Mouse (Mus musculus) testis, postnatal 10 days (tissue): ENCODE measurements around the gene Gdf15.
A peak's percentile ranks its signal among the peaks of the same experiment; 100 is the strongest.

ENCODE experiments used
- DNase-seq: peaks from one replicate; pipeline ENCODE4 v3.0.0; 2021; ENCODE audit warnings: low spot score

The Gdf15 gene

DNA sequence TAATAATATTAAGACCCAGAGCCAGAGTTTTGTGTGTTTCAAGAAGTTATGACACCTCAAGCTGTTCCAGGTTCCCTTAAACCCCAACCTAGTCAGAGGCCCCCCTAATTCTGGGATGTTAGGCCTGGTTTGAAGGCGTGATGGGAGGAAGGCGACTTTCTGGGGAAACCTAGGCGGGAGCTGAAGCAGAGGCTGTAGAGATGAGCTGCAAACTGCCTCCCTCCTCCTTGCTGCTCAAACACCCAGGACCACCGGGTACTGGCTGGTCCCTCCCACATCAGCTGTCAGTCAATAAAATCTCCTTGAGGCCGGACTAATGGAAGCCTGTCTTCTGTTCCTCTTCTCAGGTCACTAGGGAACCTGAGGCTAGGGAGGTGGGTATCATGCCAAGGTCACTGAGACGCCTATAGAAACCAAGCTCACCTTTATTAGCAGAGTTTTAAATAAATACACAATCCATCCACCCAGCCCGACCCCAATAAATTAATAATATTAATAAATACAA lies 3.2 kb downstream of the Gdf15 start:
- no peak for DNase-seq

DNA sequence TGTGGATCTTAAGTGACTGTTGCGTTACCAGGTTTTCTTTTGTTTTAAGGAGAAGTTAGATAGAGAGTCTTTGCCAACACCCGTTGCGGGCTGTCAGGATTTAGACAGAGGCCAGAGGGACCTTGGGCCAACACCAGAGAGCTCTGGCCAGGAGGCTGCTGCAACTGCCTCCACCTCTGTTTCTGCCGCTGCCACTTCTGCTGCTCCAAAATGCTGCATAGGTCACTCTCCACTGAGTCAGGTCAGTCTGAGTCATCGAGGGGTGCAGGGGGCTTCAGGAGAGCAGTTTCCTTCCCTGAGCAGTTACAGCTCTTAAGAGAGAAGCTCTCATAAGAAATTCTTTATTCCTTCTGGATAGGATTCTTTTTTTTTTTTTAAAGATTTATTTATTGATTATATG lies 5.2 kb downstream of the Gdf15 start:
- no peak for DNase-seq

DNA sequence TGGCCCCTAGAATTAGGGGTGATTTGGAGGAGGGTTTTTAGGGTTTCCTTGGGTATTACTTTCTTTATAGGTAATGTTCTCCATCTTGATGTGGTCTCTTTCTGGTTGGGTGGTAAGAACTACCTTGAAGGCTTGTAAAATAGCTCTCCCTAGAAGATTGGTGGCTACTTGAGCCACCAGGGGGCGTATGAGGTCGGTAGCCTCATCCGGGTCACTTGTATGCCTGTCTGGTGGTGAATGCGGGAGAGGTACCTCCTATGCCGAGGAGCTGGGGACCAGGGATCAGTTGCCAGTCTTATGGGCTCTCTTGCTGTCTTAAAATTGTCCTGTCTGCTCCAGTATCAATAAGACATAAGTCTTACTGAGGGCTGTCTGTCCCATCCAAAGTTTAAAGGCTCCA lies 7.2 kb downstream of the Gdf15 start:
- peak; percentile 75 for DNase-seq

DNA sequence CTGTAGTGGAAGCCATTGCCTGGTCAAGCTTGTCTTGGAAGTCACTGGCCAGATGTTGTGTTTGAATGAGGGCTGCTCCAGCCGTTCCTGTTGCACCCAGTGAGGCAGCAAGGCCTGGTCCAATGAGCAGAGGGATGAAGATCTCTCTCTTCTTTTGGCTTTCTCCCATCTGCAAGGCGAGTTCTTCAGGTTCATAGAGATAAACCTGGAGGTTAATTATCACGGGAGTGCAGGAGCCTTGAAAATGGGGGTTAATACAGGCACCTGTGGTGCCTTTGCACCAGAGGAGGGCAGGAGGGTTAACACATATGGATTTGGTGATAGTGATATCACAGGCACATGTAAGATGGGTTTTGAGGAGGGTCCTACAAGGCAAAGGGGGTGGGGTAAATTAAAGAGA lies 10.0 kb downstream of the Gdf15 start:
- no peak for DNase-seq

DNA sequence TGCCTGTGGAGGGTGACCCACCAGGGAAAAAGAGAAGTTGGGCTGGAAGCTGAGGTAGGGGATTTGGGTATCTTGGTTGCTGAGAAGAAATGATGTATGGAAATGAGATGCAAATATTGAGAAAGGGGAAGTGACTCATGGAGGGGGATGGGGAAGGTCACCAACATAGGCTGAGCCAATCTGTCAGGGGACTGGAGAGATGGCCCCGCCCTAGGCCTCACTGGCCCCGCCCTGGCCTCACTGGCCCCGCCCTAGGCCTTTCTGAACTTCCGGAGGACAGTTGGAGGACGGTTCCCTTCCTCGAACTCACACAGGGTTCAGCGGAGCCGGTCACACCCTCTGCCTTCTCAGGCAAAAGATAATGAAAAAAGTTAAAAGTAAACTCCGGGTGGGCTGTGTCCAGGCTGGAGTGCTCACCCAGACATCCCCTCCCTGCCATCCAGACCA lies 13.3 kb downstream of the Gdf15 start:
- no peak for DNase-seq

DNA sequence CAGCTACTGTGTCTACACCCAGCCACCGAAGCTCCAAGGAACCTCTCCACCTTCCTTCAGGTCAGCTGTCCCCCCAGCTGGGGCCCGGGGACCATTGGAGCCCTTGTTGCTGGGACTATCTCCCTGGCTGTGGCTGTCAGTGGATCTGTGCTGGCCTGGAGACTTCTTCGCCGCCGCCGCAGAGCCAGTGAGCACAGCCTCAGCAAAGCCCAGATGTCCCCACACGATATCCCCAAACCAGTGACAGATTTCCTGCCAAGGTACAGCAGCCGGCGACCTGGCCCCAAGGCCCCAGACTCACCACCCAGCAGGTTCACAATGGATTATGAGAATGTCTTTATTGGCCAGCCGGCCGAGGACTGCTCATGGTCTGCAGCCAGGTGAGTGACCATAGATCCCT lies 14.3 kb downstream of the Gdf15 start:
- no peak for DNase-seq

DNA sequence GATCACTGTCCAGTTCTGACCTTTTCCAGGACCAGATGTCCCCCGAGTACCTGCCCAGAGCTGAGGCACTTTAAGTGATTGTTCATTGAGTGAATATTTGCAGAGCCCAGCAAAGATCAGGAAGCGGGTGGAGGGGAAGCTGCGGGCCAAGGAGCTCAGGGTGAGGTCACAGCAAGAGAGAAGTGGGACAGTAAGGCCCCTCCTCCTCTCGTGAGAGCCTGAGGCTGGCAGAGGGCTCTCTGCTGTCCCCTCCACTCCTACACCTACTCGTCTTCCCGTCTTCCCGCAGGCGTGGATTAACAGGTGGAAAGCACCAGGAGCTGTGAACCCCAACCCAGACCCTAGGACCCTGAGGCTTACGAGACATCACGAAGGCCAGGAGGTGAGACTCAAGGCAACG lies 15.6 kb downstream of the Gdf15 start:
- DNase-seq, result no peak

DNA sequence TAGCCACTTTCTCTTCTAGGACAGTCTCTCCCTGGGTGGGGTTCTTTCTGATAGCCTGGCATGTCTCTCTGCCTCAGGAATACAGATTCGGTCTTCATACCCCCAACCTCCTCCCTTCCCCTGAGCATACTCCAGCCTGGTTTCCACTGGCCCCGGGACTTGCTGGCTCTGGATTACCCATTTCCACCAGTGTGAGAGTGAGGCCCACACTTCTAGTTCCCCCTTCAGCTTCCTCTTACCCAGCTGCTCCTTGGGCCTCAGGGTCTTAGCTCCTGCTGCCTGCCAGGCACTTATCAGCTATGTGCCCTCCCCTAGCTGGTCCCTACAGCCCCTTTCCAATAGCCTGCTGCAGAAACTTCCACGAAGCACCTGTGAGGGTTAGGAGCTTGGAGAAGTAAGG lies 16.4 kb downstream of the Gdf15 start, which contains the start of gene Lrrc25:
Lrrc25 (plus strand) TSS at position 262 of the 400 bp plus-strand sequence.
- no peak for DNase-seq

DNA sequence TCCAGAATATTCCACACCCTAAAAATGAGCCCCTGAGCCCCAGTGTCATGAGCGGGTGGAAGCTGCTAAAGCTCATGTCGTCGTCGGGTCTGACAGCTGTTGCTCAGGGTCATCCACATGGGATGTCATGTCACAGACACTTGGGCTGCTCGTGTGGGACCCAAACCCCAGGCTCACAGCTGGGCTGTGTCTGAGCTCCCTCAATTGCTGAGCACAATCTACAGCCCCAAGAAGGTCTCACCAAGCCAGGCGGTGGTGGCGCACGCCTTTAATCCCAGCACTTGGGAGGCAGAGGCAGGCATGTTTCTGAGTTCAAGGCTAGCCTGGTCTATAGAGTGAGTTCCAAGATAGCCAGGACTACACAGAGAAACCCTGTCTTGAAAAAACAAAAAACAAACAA lies 17.0 kb downstream of the Gdf15 start:
- no peak for DNase-seq

DNA sequence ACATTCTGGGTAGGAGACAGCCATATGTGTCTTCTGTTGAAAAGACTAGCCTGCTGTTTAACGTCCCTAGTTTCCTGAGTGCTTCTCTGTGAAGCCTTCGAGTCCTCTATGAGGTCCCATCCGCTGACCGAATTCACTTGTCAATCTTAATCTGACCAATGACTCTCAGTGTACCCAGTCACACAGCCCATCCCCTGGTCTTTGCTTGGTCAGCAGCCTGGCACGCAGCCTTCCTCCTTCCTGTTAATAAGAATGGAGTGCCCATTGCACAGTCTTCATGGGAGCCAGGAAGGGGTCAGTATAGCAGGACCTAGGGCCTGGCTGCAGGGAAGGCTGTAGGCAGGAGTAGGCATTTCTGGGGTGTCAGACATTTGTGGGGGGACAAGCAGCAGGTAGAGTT lies 17.8 kb downstream of the Gdf15 start:
- DNase-seq, result no peak

DNA sequence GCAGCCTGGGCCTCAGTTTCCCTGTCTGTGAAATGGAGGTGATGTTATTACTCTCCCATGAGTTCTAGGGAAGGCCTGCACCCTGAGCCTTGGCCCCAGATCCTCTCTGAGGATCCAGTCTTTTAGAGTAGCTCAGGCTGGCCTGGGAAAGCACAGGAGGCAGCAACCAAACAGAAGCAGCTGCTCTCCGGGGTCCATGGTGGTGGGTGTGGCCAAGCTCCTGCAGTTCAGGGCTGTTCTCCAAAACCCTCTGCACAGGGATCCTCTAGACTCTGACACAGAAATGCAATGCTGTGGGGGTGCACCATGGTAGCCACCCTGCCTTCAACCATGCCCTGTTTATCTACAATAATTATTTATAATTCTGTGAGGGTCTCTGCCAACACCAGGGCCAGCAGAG lies 18.5 kb downstream of the Gdf15 start:
- no peak for DNase-seq

DNA sequence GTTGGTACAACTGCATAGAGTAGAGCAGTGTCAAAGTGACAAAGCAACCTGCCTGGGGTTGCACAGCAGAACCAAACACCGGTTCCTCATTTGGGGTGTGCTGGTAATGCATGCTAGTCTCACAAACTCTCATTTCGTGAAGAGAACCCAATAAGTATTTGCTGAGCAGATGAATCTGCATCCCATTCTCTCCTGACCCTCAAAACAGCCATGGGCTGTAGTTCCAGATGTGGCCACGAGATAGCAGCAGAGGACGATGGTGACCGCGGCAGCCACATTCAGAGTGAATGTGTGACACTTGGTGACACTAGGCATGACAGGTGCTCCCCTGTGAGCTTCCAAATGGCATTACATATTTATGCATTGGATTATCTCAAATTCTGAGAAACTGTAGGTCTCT lies 20.4 kb downstream of the Gdf15 start:
- peak; percentile 92 for DNase-seq

DNA sequence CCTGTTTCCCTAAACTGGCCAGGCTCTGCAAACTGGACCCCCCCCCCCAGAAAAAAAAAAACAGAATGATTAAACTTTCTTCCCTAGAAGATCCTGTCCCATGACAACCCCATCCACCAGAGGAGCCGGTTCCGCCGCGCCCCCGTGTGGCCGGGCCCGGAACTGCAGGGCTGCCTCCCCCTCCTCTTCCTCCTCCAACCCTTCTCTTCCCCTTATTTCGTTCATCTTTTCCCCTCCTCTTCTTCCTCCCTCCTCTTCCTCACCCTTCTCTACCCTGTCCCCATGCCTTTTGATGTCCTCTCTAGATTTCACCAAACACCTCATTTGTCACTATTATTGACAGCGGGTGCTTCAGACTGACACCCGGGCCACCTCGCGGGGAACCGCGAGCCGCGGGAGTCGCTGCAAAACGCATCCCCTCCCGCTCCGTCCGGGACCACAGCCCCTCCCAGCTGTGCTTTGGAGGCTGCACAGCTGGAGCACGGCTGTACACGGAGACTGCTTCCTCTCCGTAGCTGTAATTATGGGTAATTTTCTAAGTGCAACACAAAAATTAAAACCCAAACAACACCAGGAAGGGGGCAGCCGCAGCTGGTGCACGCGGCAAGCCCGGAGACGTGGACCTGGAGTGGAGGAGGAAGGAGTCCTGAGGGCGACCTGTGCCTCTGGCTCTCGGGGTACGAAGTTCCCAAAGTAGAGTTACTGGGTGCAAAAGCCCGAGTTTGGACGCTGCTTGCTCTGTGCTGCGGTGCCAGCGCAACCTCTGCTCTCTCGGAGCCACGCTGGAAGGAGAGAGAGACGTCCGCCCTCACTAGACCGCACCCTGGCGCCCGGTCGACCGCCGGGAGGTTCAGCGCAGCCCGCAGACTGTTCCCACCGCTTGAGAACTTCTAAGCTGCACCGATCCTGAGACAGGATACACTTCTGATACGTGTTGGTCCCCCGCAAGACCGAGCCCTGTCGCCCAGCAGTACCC lies 21.2 kb downstream of the Gdf15 start:
- DNase-seq, result peak; percentile 96

DNA sequence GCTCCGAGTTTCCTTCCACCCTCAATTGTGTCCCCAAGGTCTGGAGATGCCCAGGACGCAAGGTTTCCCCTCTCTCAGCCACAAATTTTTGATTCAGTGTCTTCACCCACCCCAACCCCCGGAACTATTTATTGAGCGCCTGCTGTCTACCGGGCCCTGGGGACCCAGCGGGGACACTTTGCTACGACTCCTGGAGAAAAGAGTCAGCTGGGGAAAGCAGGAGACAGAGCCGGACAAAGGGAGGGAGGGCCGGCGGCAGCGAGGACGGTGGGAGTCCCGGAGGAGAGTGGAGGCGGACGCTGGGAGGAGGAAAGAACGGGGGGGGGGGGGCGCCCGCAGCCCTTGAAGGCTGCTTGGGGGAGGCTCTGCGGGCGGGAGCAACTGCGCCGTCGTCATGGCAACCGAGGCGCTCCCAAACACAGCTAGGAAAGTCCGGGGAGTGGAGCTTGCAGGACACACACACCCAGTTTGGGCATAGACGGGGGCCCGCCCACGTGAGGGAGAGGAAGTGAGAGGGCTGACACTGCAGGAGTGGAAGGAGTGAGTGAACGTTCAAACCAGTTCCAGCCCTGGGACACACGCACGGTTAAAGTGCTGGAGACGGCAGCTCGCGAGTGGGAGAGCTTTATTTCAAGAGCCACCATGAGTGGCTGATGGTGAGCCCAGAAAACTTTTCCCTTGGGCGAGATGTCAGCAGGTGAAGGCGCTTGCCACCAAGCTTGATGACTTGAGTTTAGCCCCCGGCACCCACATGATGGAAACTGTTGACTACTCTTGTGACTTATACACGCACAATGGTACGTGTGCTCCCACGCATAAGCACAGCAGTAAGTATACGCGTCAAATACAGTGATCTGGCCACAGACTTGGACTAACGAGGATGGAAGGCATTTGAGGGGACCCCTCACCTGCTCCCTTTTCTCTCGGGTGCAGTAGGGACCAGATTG lies 22.1 kb downstream of the Gdf15 start:
- peak; percentile 94 for DNase-seq

DNA sequence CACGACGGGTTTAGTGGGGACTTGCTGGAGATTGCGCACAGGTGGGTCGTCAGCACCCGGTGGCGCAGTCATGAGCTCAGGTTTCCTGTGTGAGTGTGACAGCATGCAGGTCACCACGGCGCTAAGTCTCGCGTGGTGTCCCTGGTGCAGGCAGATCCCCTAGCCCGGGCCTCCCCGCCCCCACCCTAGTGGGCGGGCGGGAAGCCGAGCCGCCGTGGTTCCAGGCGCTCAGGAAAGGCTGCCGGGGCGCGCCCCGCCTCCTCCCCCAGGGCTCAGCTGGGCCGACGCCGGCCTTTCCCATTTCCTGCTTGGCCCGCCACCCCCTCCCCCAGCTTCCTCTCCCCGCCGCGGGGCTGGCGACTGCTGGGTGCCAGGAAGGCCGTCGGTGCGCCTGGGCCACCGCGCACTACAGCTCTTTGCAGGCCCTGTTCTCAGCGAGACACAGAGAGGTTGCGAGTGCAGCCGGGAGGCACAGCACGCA lies 22.8 kb downstream of the Gdf15 start:
- DNase-seq, result peak; percentile 94

DNA sequence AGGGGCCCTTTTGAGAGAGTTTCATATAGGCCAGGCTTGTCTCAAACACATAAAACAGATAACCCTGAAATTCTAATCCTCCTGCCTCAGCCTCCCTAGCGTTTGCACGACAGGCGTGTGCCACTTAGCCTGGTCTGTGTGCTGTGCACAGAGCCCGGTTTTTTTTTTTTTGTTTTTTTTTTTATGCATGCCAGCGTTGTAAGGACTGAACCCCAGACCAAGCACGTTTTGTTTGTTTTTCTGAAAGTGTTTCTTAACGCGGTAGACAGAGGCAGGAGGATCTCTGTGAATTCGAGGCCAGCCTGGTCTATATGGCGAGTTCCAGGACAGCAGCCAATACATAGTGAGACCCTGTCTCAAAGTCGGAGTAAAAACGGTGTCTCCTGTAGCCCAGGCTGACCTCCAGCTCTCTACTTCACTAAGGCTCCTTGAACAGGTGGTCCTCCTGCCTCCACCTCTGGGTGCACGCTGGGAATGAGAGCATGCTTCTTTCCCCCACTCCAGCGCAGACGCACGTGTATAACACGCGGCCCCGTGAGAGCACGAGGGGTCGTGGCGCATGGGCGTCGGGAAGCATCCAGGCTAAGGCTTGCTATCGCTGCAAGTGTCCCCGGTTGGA lies 23.4 kb downstream of the Gdf15 start, which contains the start of gene Ssbp4:
Ssbp4 (minus strand) TSS at position 124 of the 619 bp plus-strand sequence.
- no peak for DNase-seq

DNA sequence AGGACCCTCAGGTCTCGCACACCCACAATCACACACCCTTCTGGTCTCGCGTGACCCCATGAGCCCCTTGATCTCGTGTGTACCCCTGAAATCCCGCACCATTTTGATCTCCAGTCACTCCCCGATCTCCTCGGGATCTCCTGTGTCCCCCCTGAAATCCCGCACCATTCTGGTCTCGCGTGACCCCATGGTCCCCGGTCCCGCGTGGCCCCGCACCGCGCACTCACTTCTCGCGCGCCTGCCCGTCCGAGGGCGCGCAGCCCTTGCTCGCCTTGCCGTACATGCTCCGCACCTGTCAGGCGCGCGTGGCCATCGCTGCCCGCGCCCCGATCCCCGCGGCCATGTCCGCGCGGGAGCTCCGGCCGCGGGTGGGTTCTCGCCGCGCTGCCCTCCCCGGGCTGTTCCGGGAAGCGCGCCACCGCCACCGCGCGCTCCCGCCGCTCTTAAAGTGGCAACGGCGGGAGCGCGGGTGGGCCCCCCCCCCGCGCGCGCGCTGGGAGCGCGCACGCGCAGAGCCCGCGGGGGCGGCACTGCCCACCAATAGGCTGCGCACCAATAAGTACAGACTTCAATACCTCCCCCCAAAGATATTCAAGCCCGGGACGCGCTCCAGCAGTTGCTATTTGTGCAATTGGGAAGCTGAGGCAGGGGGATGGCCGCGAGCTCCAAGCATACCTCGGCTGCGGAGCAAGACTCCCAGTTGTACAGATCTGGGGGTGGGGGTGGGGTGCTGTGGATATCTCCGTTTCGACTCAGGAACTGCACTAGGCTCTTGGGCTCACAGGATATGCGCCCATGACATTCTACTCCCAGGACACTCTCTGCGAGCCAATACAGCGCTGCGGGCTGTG lies 24.1 kb downstream of the Gdf15 start:
- peak; percentile 75 for DNase-seq

DNA sequence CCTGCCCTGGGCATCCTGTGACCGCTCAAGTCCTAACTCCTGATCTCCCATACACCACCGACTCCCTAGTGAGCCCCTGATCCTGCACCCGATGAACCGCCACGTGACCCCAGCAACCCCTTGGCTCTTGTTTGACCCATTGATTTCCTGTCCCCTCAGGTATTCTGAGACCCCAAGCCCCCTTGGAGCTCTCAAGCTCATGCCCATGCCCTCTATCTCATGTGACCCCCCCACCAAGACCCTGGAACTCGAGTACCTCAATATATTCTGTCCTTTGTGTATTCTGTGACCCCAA lies 24.7 kb downstream of the Gdf15 start:
- DNase-seq, result no peak

DNA sequence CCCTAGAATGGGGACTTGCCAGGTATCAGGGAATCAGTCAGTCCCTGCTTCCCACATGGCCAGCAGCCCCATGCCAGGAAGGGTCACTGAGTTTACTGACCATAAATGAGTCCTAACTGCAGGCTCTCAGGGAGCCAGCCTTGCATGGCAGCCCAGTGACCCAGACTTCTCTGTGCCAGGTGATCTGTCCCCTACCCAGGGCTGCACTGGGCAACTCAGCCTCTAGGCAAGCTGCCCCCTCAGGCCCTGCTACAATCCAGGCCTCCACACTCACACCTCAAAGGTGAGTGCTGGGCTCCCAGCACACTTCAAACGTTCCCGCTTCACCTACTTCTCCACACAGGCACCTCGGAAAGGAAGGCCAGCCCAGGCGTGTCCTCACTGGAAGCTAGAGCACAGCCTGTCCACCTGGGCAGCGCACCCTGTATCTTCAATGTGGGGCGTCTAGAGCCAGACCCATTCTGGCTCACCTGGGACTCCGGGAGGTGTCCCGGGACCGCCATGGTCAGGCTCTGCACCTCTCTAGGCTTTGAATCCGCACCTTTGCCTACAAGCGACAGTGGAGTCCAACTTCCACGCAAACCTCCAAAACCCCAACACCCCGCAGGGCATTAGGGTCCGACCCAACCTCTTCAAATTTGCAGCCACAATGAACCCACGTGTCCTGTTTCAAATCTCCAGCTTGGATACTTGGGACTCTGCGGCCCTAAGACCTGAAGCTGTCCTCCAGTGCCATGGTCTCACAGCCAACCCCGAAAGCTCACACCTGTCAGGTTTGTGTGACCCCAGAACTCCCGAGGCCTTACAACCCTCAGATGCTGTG lies 25.3 kb downstream of the Gdf15 start:
- DNase-seq, result no peak
